Mouse (Mus musculus): Measurements from ENCODE around the gene Pon1. TPM values are rescaled to one million over a fixed set of nuclear protein-coding genes. Genes with fewer than 3 reads are reported as not detected.
"Not testable (repeated sequence)": the region's sequence is repeated elsewhere in the genome, so short reads cannot be mapped to it uniquely, and the experiment has no call there.

The Pon1 gene
- polyA plus RNA-seq, 1 experiment: not detected

- TF ChIP-seq FOSL1 (IDR thresholded peaks at IDR 0.05; ENCODE audit: insufficient read depth, low read length, poor library complexity, severe bottlenecking) (no peak), CTCF (IDR thresholded peaks at IDR 0.05; ENCODE audit: control insufficient read depth, insufficient read depth, insufficient read length) (no peak), CEBPB (IDR thresholded peaks at IDR 0.05; ENCODE audit: low read depth) (no peak), MAX (IDR thresholded peaks at IDR 0.05) (no peak), MYOG (IDR thresholded peaks at IDR 0.05; ENCODE audit: control insufficient read depth, extremely low read depth, insufficient read length) (no peak), USF1 (IDR thresholded peaks at IDR 0.05; ENCODE audit: low read depth) (no peak), MYOD1 (IDR thresholded peaks at IDR 0.05; ENCODE audit: control insufficient read depth, insufficient read length, low read depth) (no peak)
- Histone ChIP-seq H3K79me2 (ENCODE audit: control insufficient read depth, insufficient read depth) (no peaks in the 10 kb centered on the region), H3K36me3 (ENCODE audit: control insufficient read depth, insufficient read depth) (no peaks in the 10 kb centered on the region), H3K4me3 (ENCODE audit: insufficient read depth, poor library complexity, severe bottlenecking) (no peak overlapping the region), H3ac (ENCODE audit: control insufficient read depth, insufficient read length, low read depth) (no peak overlapping the region), H3K79me3 (ENCODE audit: low read depth) (no peaks in the 10 kb centered on the region), H3K27me3 (ENCODE audit: control insufficient read depth, insufficient read depth, insufficient read length) (no peaks in the 10 kb centered on the region)
These were observed 38.3 kb upstream of the Pon1 start for GRCm38 (mm10) chr6:5232022-5232421.

- H3K79me2 ChIP-seq (ENCODE audit: control insufficient read depth, insufficient read depth): no peaks in the 10 kb centered on the region
- H3K4me3 ChIP-seq (ENCODE audit: insufficient read depth, poor library complexity, severe bottlenecking): no peak overlapping the region
- no peaks in the 10 kb centered on the region for H3K36me3 ChIP-seq (ENCODE audit: control insufficient read depth, insufficient read depth)
- no peaks in the 10 kb centered on the region for H3K27me3 ChIP-seq (ENCODE audit: control insufficient read depth, insufficient read depth, insufficient read length)
- no peaks in the 10 kb centered on the region for H3K79me3 ChIP-seq (ENCODE audit: low read depth)
- no peak for TF ChIP-seq CTCF (IDR thresholded peaks at IDR 0.05; ENCODE audit: control insufficient read depth, insufficient read depth, insufficient read length)
- no peak for TF ChIP-seq MYOG (IDR thresholded peaks at IDR 0.05; ENCODE audit: control insufficient read depth, extremely low read depth, insufficient read length)
- TF ChIP-seq FOSL1 (IDR thresholded peaks at IDR 0.05; ENCODE audit: insufficient read depth, low read length, poor library complexity, severe bottlenecking): no peak
- TF ChIP-seq USF1 (IDR thresholded peaks at IDR 0.05; ENCODE audit: low read depth): no peak
- TF ChIP-seq MAX (IDR thresholded peaks at IDR 0.05): no peak
- TF ChIP-seq MYOD1 (IDR thresholded peaks at IDR 0.05; ENCODE audit: control insufficient read depth, insufficient read length, low read depth): no peak
- TF ChIP-seq CEBPB (IDR thresholded peaks at IDR 0.05; ENCODE audit: low read depth): no peak
- no peak overlapping the region for H3ac ChIP-seq (ENCODE audit: control insufficient read depth, insufficient read length, low read depth)
These were observed 36.5 kb upstream of the Pon1 start for GRCm38 (mm10) chr6:5230261-5230660.

GRCm38 (mm10) chr6:5223551-5223950, 29.8 kb upstream of the Pon1 start:
- H3ac ChIP-seq (ENCODE audit: control insufficient read depth, insufficient read length, low read depth); H3K79me3 ChIP-seq (ENCODE audit: low read depth); H3K4me3 ChIP-seq (ENCODE audit: insufficient read depth, poor library complexity, severe bottlenecking); H3K36me3 ChIP-seq (ENCODE audit: control insufficient read depth, insufficient read depth); H3K79me2 ChIP-seq (ENCODE audit: control insufficient read depth, insufficient read depth); H3K27me3 ChIP-seq (ENCODE audit: control insufficient read depth, insufficient read depth, insufficient read length): not testable (repeated sequence)

- H3K27me3 ChIP-seq (ENCODE audit: control insufficient read depth, insufficient read depth, insufficient read length): no peaks in the 10 kb centered on the region
- H3K79me2 ChIP-seq (ENCODE audit: control insufficient read depth, insufficient read depth): no peaks in the 10 kb centered on the region
- H3K4me3 ChIP-seq (ENCODE audit: insufficient read depth, poor library complexity, severe bottlenecking): no peak overlapping the region
- H3K79me3 ChIP-seq (ENCODE audit: low read depth): no peaks in the 10 kb centered on the region
- TF ChIP-seq USF1 (IDR thresholded peaks at IDR 0.05; ENCODE audit: low read depth) (no peak), MAX (IDR thresholded peaks at IDR 0.05) (no peak), CTCF (IDR thresholded peaks at IDR 0.05; ENCODE audit: control insufficient read depth, insufficient read depth, insufficient read length) (no peak), MYOD1 (IDR thresholded peaks at IDR 0.05; ENCODE audit: control insufficient read depth, insufficient read length, low read depth) (no peak), CEBPB (IDR thresholded peaks at IDR 0.05; ENCODE audit: low read depth) (no peak), MYOG (IDR thresholded peaks at IDR 0.05; ENCODE audit: control insufficient read depth, extremely low read depth, insufficient read length) (no peak), FOSL1 (IDR thresholded peaks at IDR 0.05; ENCODE audit: insufficient read depth, low read length, poor library complexity, severe bottlenecking) (no peak)
- H3ac ChIP-seq (ENCODE audit: control insufficient read depth, insufficient read length, low read depth): no peak overlapping the region
- no peaks in the 10 kb centered on the region for H3K36me3 ChIP-seq (ENCODE audit: control insufficient read depth, insufficient read depth)
These were observed 28.3 kb upstream of the Pon1 start for GRCm38 (mm10) chr6:5222080-5222479.

GRCm38 (mm10) chr6:5218190-5218589, 24.4 kb upstream of the Pon1 start:
- no peak overlapping the region for H3ac ChIP-seq (ENCODE audit: control insufficient read depth, insufficient read length, low read depth)
- no peak overlapping the region for H3K4me3 ChIP-seq (ENCODE audit: insufficient read depth, poor library complexity, severe bottlenecking)
- TF ChIP-seq MAX (IDR thresholded peaks at IDR 0.05) (no peak), USF1 (IDR thresholded peaks at IDR 0.05; ENCODE audit: low read depth) (peak; percentile 43)
- H3K79me3 ChIP-seq (ENCODE audit: low read depth): no peaks in the 10 kb centered on the region
- H3K27me3 ChIP-seq (ENCODE audit: control insufficient read depth, insufficient read depth, insufficient read length): no peaks in the 10 kb centered on the region
- H3K36me3 ChIP-seq (ENCODE audit: control insufficient read depth, insufficient read depth): no peaks in the 10 kb centered on the region
- H3K79me2 ChIP-seq (ENCODE audit: control insufficient read depth, insufficient read depth): no peaks in the 10 kb centered on the region

GRCm38 (mm10) chr6:5207817-5208216, 14.1 kb upstream of the Pon1 start:
- TF ChIP-seq FOSL1 (IDR thresholded peaks at IDR 0.05; ENCODE audit: insufficient read depth, low read length, poor library complexity, severe bottlenecking): no peak
- no peak for TF ChIP-seq MYOD1 (IDR thresholded peaks at IDR 0.05; ENCODE audit: control insufficient read depth, insufficient read length, low read depth)
- no peak for TF ChIP-seq CEBPB (IDR thresholded peaks at IDR 0.05; ENCODE audit: low read depth)
- no peak for TF ChIP-seq MAX (IDR thresholded peaks at IDR 0.05)
- TF ChIP-seq MYOG (IDR thresholded peaks at IDR 0.05; ENCODE audit: control insufficient read depth, extremely low read depth, insufficient read length): no peak
- TF ChIP-seq USF1 (IDR thresholded peaks at IDR 0.05; ENCODE audit: low read depth): no peak
- no peak for TF ChIP-seq CTCF (IDR thresholded peaks at IDR 0.05; ENCODE audit: control insufficient read depth, insufficient read depth, insufficient read length)

More at GRCm38 (mm10) chr6:5207817-5208216, 14.1 kb upstream of the Pon1 start:
- Histone ChIP-seq H3K36me3 (ENCODE audit: control insufficient read depth, insufficient read depth) (no peaks in the 10 kb centered on the region), H3K79me2 (ENCODE audit: control insufficient read depth, insufficient read depth) (no peaks in the 10 kb centered on the region), H3K79me3 (ENCODE audit: low read depth) (no peaks in the 10 kb centered on the region), H3ac (ENCODE audit: control insufficient read depth, insufficient read length, low read depth) (no peak overlapping the region), H3K27me3 (ENCODE audit: control insufficient read depth, insufficient read depth, insufficient read length) (no peaks in the 10 kb centered on the region), H3K4me3 (ENCODE audit: insufficient read depth, poor library complexity, severe bottlenecking) (no peak overlapping the region)
